23 mouse cellular contexts compared by ENCODE assay signal in genomic region chr17:73389336-73389735, GRCm38 (mm10). TPM values are rescaled to one million over a fixed set of nuclear protein-coding genes. Genes with fewer than 3 reads are reported as not detected.
DNase-seq lines count a peak whose midpoint lies in the region; ATAC-seq and TF ChIP-seq lines count a peak whose summit lies in the region.
"Had no signal": no experiment of that assay in that cellular context is flagged by ENCODE, and none has a peak within 500 bp of the region (broad histone marks: within the 10 kb centered on the region; RNA-seq: fewer than 3 reads in every experiment).

No protein-coding gene starts in this region.

- peak; percentile 41 for DNase-seq in kidney, adult 18-20 months
- peak; percentile 7 for DNase-seq in R1 (ENCODE audit: low read depth, low spot score)
- DNase-seq in kidney, postnatal 0 days (ENCODE audit: low spot score): peak; percentile 8
- DNase-seq in neural tube, embryonic 10.5 days (ENCODE audit: extremely low spot score, low spot score): peak; percentile 2
- no peak for DNase-seq in liver, embryonic 11.5 days (ENCODE audit: low spot score)
- DNase-seq in cerebellum, postnatal 36 days: no peak
- DNase-seq: adrenal gland, postnatal 25 days; B cell, adult 2 months; cerebellum, adult 11 months; heart, adult 11 months; heart, postnatal 14 days; lung, adult 2 months; lung, postnatal 4 days had no signal

- 0 out of 2 replicates have a peak, but pooled peaks cover 5% of the 10 kb centered on the region for H3K4me1 ChIP-seq in kidney, embryonic 16.5 days (ENCODE audit: insufficient read depth, low read length)
- 0 out of 2 replicates have a peak, but pooled peaks cover 6% of the 10 kb centered on the region for H3K4me1 ChIP-seq in kidney, postnatal 0 days (replicated peaks; ENCODE audit: insufficient read depth, low read length)
- H3K4me1 ChIP-seq in liver, embryonic 11.5 days (replicated peaks; ENCODE audit: control insufficient read depth, insufficient read depth, low read length): no peaks in the 10 kb centered on the region
- H3K4me1 ChIP-seq: intestine, embryonic 15.5 days; liver, embryonic 12.5 days; midbrain, embryonic 10.5 days; neural tube, embryonic 12.5 days had no signal

- no peaks in the 10 kb centered on the region for H3K9me3 ChIP-seq in kidney, embryonic 16.5 days (ENCODE audit: low read length)
- no peaks in the 10 kb centered on the region for H3K9me3 ChIP-seq in kidney, postnatal 0 days (replicated peaks; ENCODE audit: low read length)
- no peaks in the 10 kb centered on the region for H3K9me3 ChIP-seq in liver, embryonic 11.5 days (ENCODE audit: control insufficient read depth, low read length)
- H3K9me3 ChIP-seq: heart, embryonic 12.5 days; intestine, embryonic 15.5 days; liver, embryonic 12.5 days; midbrain, embryonic 10.5 days; neural tube, embryonic 12.5 days had no signal

- H3K27ac ChIP-seq in kidney, embryonic 16.5 days (ENCODE audit: low read length): no peak overlapping the region
- no peak overlapping the region for H3K27ac ChIP-seq in kidney, postnatal 0 days
- no peak overlapping the region for H3K27ac ChIP-seq in liver, embryonic 11.5 days (ENCODE audit: low read depth, low read length)
- H3K27ac ChIP-seq: intestine, embryonic 15.5 days; liver, embryonic 12.5 days; midbrain, embryonic 10.5 days; neural tube, embryonic 12.5 days had no signal

- H3K4me2 ChIP-seq in kidney, embryonic 16.5 days (replicated peaks; ENCODE audit: low read depth, low read length): no peak overlapping the region
- no peak overlapping the region for H3K4me2 ChIP-seq in kidney, postnatal 0 days (ENCODE audit: low read length)
- H3K4me2 ChIP-seq in liver, embryonic 11.5 days: no peak overlapping the region
- H3K4me2 ChIP-seq: heart, embryonic 12.5 days; hindbrain, embryonic 14.5 days; intestine, embryonic 15.5 days; liver, embryonic 12.5 days; neural tube, embryonic 12.5 days had no signal

- no peak overlapping the region for H3K4me3 ChIP-seq in kidney, embryonic 16.5 days (ENCODE audit: low read length)
- no peak overlapping the region for H3K4me3 ChIP-seq in kidney, postnatal 0 days (replicated peaks; ENCODE audit: low read depth, low read length)
- no peak overlapping the region for H3K4me3 ChIP-seq in liver, embryonic 11.5 days (ENCODE audit: low read depth, low read length)
- H3K4me3 ChIP-seq: heart, embryonic 12.5 days; intestine, embryonic 15.5 days; liver, embryonic 12.5 days; midbrain, embryonic 10.5 days; neural tube, embryonic 12.5 days had no signal

- no peaks in the 10 kb centered on the region for H3K36me3 ChIP-seq in kidney, embryonic 16.5 days (ENCODE audit: insufficient read depth, low read length)
- no peaks in the 10 kb centered on the region for H3K36me3 ChIP-seq in kidney, postnatal 0 days (ENCODE audit: insufficient read depth, low read length)
- H3K36me3 ChIP-seq in liver, embryonic 11.5 days (ENCODE audit: control insufficient read depth, insufficient read depth, low read length): no peaks in the 10 kb centered on the region
- H3K36me3 ChIP-seq: heart, embryonic 12.5 days; intestine, embryonic 15.5 days; liver, embryonic 12.5 days; midbrain, embryonic 10.5 days; neural tube, embryonic 12.5 days had no signal

- H3K9ac ChIP-seq in kidney, embryonic 16.5 days (replicated peaks; ENCODE audit: low read length): no peak overlapping the region
- no peak overlapping the region for H3K9ac ChIP-seq in kidney, postnatal 0 days (ENCODE audit: low read depth, low read length)
- H3K9ac ChIP-seq in liver, embryonic 11.5 days (ENCODE audit: low read depth, low read length): no peak overlapping the region
- H3K9ac ChIP-seq: heart, embryonic 12.5 days; hindbrain, embryonic 14.5 days; intestine, embryonic 15.5 days; liver, embryonic 12.5 days; neural tube, embryonic 12.5 days had no signal

- no peaks in the 10 kb centered on the region for H3K27me3 ChIP-seq in kidney, embryonic 16.5 days (ENCODE audit: insufficient read depth, low read length)
- H3K27me3 ChIP-seq in kidney, postnatal 0 days (ENCODE audit: insufficient read depth, low read length): no peaks in the 10 kb centered on the region
- H3K27me3 ChIP-seq in liver, embryonic 11.5 days (replicated peaks; ENCODE audit: control insufficient read depth, insufficient read depth, low read length): no peaks in the 10 kb centered on the region
- H3K27me3 ChIP-seq: heart, embryonic 12.5 days; intestine, embryonic 15.5 days; liver, embryonic 12.5 days; neural tube, embryonic 12.5 days had no signal

- TF ChIP-seq CTCF in kidney, postnatal 0 days (IDR thresholded peaks at IDR 0.05; ENCODE audit: low read depth): no peak

- 64% methylated on average over 3 of the region's 3 CpGs for WGBS in kidney, embryonic 16.5 days
- WGBS in kidney, postnatal 0 days: 58% methylated on average over 3 of the region's 3 CpGs
- 76% methylated on average over 3 of the region's 3 CpGs for WGBS in liver, embryonic 11.5 days

- no peak for ATAC-seq in kidney, embryonic 16.5 days (ENCODE audit: low FRiP score, low TSS enrichment)
- ATAC-seq in kidney, postnatal 0 days (replicated peaks; ENCODE audit: low FRiP score, low read depth): no peak
- ATAC-seq in liver, embryonic 11.5 days (replicated peaks; ENCODE audit: low FRiP score): no peak
- ATAC-seq: intestine, embryonic 15.5 days; liver, embryonic 12.5 days had no signal

RNA-seq across cellular contexts. Expression of gene Capn13, which starts 11.3 kb away (rescaled TPM):
- 0.21 and 0.63 TPM in 2 replicates for polyA plus RNA-seq in kidney, embryonic 16.5 days (2015; fragmentation: Nextera tagmentation; extraction: Ambion mirVana)
- polyA plus RNA-seq in kidney, postnatal 0 days (2015; fragmentation: Nextera tagmentation; extraction: Ambion mirVana): 0.47 and 0.75 TPM in 2 replicates
- polyA plus RNA-seq in liver, embryonic 11.5 days (2014; fragmentation: Nextera tagmentation; extraction: Ambion mirVana): not detected in 2 replicates
- polyA plus RNA-seq: forebrain, embryonic 11.5 days; frontal cortex, adult 2 months; heart, embryonic 12.5 days; limb, embryonic 11.5 days; liver, embryonic 12.5 days; midbrain, embryonic 10.5 days; neural tube, embryonic 12.5 days had no signal

Comparison
In these comparisons a context has a peak if more than half of its experiments do, and no peak if none do; other contexts are left out.
1. DNase-seq: peak in kidney, adult 18-20 months (single experiment), R1 (single experiment), kidney, postnatal 0 days (single experiment) and neural tube, embryonic 10.5 days (single experiment); none in liver, embryonic 11.5 days (single experiment) and cerebellum, postnatal 36 days (0 of 2).